Mouse (Mus musculus) lung, postnatal 0 days (tissue): ENCODE data around the gene Trmt112. TPM values are rescaled to one million over a fixed set of nuclear protein-coding genes. Genes with fewer than 3 reads are reported as not detected.

ENCODE experiments used
- ATAC-seq: fragments of 200-750 bp; cut with Nextera tagmentation; 2 replicates; pipeline ENCODE4 v1.8.0; 2017; ENCODE audit warnings: moderate library complexity
- DNase-seq: peaks from one replicate; pipeline ENCODE4 v3.0.0-alpha.2; 2016; ENCODE audit warnings: low spot score
- H3K27ac ChIP-seq: fragments of 300-500 bp; sonication (generic); 2 replicates; pipeline ENCODE4 v1.5.1; 2014; ENCODE audit warnings: antibody characterized with exemption, mild to moderate bottlenecking, low read length, mixed read lengths
- H3K27me3 ChIP-seq: fragments of 300-500 bp; sonication (generic); replicated peaks from 2 replicates; pipeline ENCODE4 v1.6.1; 2014; ENCODE audit warnings: low read length, mixed read lengths; ENCODE audit not compliant: insufficient read depth
- H3K36me3 ChIP-seq: fragments of 300-500 bp; sonication (generic); 2 replicates; pipeline ENCODE4 v1.6.1; 2014; ENCODE audit warnings: low read length, mixed read lengths; ENCODE audit not compliant: insufficient read depth
- H3K4me1 ChIP-seq: fragments of 300-500 bp; sonication (generic); 2 replicates; pipeline ENCODE4 v1.6.1; 2014; ENCODE audit warnings: antibody characterized with exemption, low read depth, low read length, mixed read lengths; ENCODE audit not compliant: insufficient read depth
- H3K4me2 ChIP-seq: fragments of 300-500 bp; sonication (generic); replicated peaks from 2 replicates; pipeline ENCODE4 v1.6.1; 2014; ENCODE audit warnings: low read depth, mild to moderate bottlenecking, low read length, moderate library complexity, mixed read lengths
- H3K4me3 ChIP-seq: fragments of 300-500 bp; sonication (generic); 2 replicates; pipeline ENCODE4 v1.5.1; 2014; ENCODE audit warnings: low read depth, low read length
- H3K9ac ChIP-seq: fragments of 300-500 bp; sonication (generic); replicated peaks from 2 replicates; pipeline ENCODE4 v1.6.1; 2014; ENCODE audit warnings: low read depth, mild to moderate bottlenecking
- H3K9me3 ChIP-seq: fragments of 300-500 bp; sonication (generic); 2 replicates; pipeline ENCODE4 v1.6.1; 2016; ENCODE audit warnings: low read length, mixed read lengths
- CTCF ChIP-seq: IDR thresholded peaks from 2 replicates; pipeline ENCODE4 v1.5.1; 2016; ENCODE audit warnings: antibody characterized with exemption, mild to moderate bottlenecking
- EP300 ChIP-seq: IDR thresholded peaks from 2 replicates; pipeline ENCODE4 v1.6.1; 2016; ENCODE audit warnings: antibody characterized with exemption, mild to moderate bottlenecking, control low read depth
- WGBS: fragments of 180-500 bp; shearing (Covaris S2); extraction: QIAGEN DNeasy Blood & Tissue Kit; methylation state at CpG from one replicate; pipeline ENCODE4 v1.1.7; 2014; 5-methylcytosine and 5-hydroxymethylcytosine counted together
- polyA plus RNA-seq: library from polyadenylated mRNA; unstranded; fragments of >200 nt; fragmentation: Nextera tagmentation; extraction: Ambion mirVana; gene quantifications from 2 replicates; pipeline ENCODE4 v1.2.1, GENCODE M21; 2015

The Trmt112 gene
- polyA plus RNA-seq, 1 experiment from 2014 or later = 93.3 TPM

- DNase-seq (no peak), ATAC-seq (no peak)
- TF ChIP-seq CTCF (no peak), EP300 (no peak)
- no peak overlapping the region for H3K27ac ChIP-seq
- 84% methylated on average over 4 of the region's 4 CpGs for WGBS
- H3K9me3 ChIP-seq = no peaks in the 10 kb centered on the region
- H3K9ac ChIP-seq = no peak overlapping the region
- no peak overlapping the region for H3K4me2 ChIP-seq
- peaks cover 9% of the 10 kb centered on the region; the same call in 1 of the 2 replicates for H3K36me3 ChIP-seq
- H3K4me1 ChIP-seq = no peaks in the 10 kb centered on the region
- no peak overlapping the region for H3K4me3 ChIP-seq
- H3K27me3 ChIP-seq = no peaks in the 10 kb centered on the region
Observed at GRCm38 (mm10) chr19:6899641-6900040, 9.9 kb upstream of the Trmt112 start.

- Histone ChIP-seq H3K4me1 (no peaks in the 10 kb centered on the region), H3K9ac (no peak overlapping the region), H3K27ac (no peak overlapping the region), H3K36me3 (peaks cover 9% of the 10 kb centered on the region; the same call in 1 of the 2 replicates), H3K4me2 (no peak overlapping the region), H3K27me3 (no peaks in the 10 kb centered on the region), H3K9me3 (no peaks in the 10 kb centered on the region), H3K4me3 (no peak overlapping the region)
- WGBS = 88% methylated on average over 1 of the region's 1 CpGs
- DNase-seq = no peak
- ATAC-seq = no peak
- TF ChIP-seq EP300 = no peak
- no peak for TF ChIP-seq CTCF
Observed at GRCm38 (mm10) chr19:6903031-6903430, 6.5 kb upstream of the Trmt112 start.

DNA sequence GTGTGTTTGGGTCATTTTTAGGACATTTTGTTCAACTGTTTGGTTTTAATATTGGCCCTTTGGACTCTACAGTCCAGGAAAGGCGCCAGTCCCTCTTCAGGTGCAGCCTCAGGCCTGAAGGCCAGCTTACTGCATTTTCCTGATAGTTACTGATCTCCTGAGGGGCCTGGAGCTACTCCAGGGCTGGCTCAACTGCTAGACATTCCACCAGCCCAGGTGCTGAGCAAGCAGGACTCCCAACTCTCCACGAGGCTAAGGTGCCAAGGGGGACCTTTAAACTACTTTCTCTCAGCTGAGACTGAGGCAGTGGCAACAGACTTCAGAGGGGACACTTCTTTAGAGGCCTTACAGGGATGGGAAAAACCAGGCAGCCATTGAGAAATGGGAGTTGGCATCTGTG is 4.7 kb upstream of the Trmt112 start:
- no peak for TF ChIP-seq EP300
- no peak for TF ChIP-seq CTCF
- no peak for ATAC-seq
- H3K9me3 ChIP-seq = no peaks in the 10 kb centered on the region
- DNase-seq = no peak
- no peaks in the 10 kb centered on the region for H3K27me3 ChIP-seq
- peaks cover 9% of the 10 kb centered on the region; the same call in 1 of the 2 replicates for H3K36me3 ChIP-seq
- no peak overlapping the region for H3K4me2 ChIP-seq
- H3K27ac ChIP-seq = no peak overlapping the region
- no peak overlapping the region for H3K4me3 ChIP-seq
- 70% methylated on average over 2 of the region's 2 CpGs for WGBS
- no peaks in the 10 kb centered on the region; the same call in 1 of the 2 replicates for H3K4me1 ChIP-seq
- H3K9ac ChIP-seq = no peak overlapping the region

- TF ChIP-seq EP300 (no peak), CTCF (no peak)
- no peak overlapping the region for H3K4me3 ChIP-seq
- H3K27ac ChIP-seq = no peak overlapping the region
- no peaks in the 10 kb centered on the region for H3K27me3 ChIP-seq
- H3K4me1 ChIP-seq = no peaks in the 10 kb centered on the region; the same call in 1 of the 2 replicates
- no peak for DNase-seq
- no peak overlapping the region for H3K9ac ChIP-seq
- no peaks in the 10 kb centered on the region for H3K9me3 ChIP-seq
- WGBS = 90% methylated on average over 11 of the region's 11 CpGs
- ATAC-seq = no peak
- H3K4me2 ChIP-seq = no peak overlapping the region
- peaks cover 9% of the 10 kb centered on the region; the same call in 1 of the 2 replicates for H3K36me3 ChIP-seq
Observed at GRCm38 (mm10) chr19:6905498-6906159, 3.9 kb upstream of the Trmt112 start.

DNA sequence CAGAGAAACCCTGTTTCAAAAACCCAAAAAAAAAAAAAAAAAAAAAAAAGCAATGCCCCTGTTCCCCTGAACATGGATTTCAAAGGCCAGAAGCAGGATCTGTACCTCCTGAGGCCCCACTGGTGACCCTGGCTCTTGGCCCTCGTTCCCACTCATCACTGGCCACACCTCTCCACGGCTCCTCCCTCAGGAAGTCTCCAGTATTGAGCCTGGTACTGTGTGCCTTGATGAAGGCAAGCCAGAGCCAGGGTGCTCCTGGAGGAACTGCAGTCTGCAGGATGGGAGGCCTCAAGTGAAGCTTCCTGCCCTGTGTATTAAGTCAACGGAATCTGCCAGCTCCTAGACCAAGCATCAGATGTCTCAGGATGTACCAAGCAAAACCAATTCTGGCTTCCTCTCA is 3.3 kb upstream of the Trmt112 start:
- ATAC-seq (no peak), DNase-seq (no peak)
- WGBS = 60% methylated on average over 3 of the region's 3 CpGs

GRCm38 (mm10) chr19:6907094-6907493 is 2.4 kb upstream of the Trmt112 start:
- Histone ChIP-seq H3K9ac (no peak overlapping the region; the same call in 1 of the 2 replicates), H3K9me3 (no peaks in the 10 kb centered on the region), H3K27me3 (no peaks in the 10 kb centered on the region), H3K36me3 (peaks cover 13% of the 10 kb centered on the region; the same call in 1 of the 2 replicates), H3K27ac (no peak overlapping the region), H3K4me2 (peak overlapping the region; percentile 77; the same call in 1 of the 2 replicates), H3K4me3 (no peak overlapping the region), H3K4me1 (no peaks in the 10 kb centered on the region; the same call in 1 of the 2 replicates)
- WGBS = 89% methylated on average over 8 of the region's 8 CpGs
- DNase-seq (no peak), ATAC-seq (no peak)
- TF ChIP-seq CTCF (no peak), EP300 (no peak)

More for the DNA sequence above, 3.3 kb upstream of the Trmt112 start:
- H3K4me3 ChIP-seq = no peak overlapping the region
- H3K9me3 ChIP-seq = no peaks in the 10 kb centered on the region
- peaks cover 9% of the 10 kb centered on the region; the same call in 1 of the 2 replicates for H3K36me3 ChIP-seq
- no peaks in the 10 kb centered on the region for H3K27me3 ChIP-seq
- H3K27ac ChIP-seq = no peak overlapping the region; the same call in 1 of the 2 replicates
- H3K9ac ChIP-seq = no peak overlapping the region
- H3K4me1 ChIP-seq = no peaks in the 10 kb centered on the region; the same call in 1 of the 2 replicates
- TF ChIP-seq EP300 (no peak), CTCF (peak; percentile 16; the same call in 1 of the 2 replicates)
- H3K4me2 ChIP-seq = no peak overlapping the region
